Mouse (Mus musculus) ES-E14 (cell line): ENCODE results near the gene BC055324. TPM values are rescaled to one million over a fixed set of nuclear protein-coding genes. Genes with fewer than 3 reads are reported as not detected.
A peak's percentile ranks its signal among the peaks of the same experiment; 100 is the strongest.
"Not testable (repeated sequence)": the region's sequence is repeated elsewhere in the genome, so short reads cannot be mapped to it uniquely, and the experiment has no call there.

ENCODE experiments used
- DNase-seq: peaks from one replicate; pipeline ENCODE4 v3.0.0-alpha.2; 2013; ENCODE audit warnings: low read depth, low spot score
- H3K27ac ChIP-seq: 2 replicates; pipeline ENCODE4 v1.5.1; 2012; ENCODE audit warnings: low read depth, mild to moderate bottlenecking, low read length, moderate library complexity, mixed read lengths; ENCODE audit not compliant: poor library complexity, insufficient read depth, severe bottlenecking
- H3K36me3 ChIP-seq: 2 replicates; pipeline ENCODE4 v1.6.1; 2012; ENCODE audit warnings: mild to moderate bottlenecking, low read length, moderate library complexity, mixed read lengths; ENCODE audit not compliant: control insufficient read depth, poor library complexity, insufficient read depth, severe bottlenecking
- H3K4me1 ChIP-seq, 2 experiments: fragments of 150-350 bp in 1 of 2; sonication (generic) in 1 of 2; 2 replicates each; pipeline ENCODE4 v1.6.1; 2012; ENCODE audit warnings: low read length in 2 of 2, mild to moderate bottlenecking in 1 of 2, mixed read lengths in 1 of 2; ENCODE audit not compliant: control insufficient read depth in 2 of 2, insufficient read depth in 2 of 2, poor library complexity in 1 of 2
- H3K4me3 ChIP-seq, 2 experiments: fragments of 150-350 bp in 1 of 2; sonication (generic) in 1 of 2; 2 replicates each; pipeline ENCODE4 v1.5.1; 2012; ENCODE audit warnings: low read length in 2 of 2, low read depth in 1 of 2, mild to moderate bottlenecking in 1 of 2, mixed read lengths in 1 of 2; ENCODE audit not compliant: insufficient read depth in 1 of 2, poor library complexity in 1 of 2, severe bottlenecking in 1 of 2
- H3K9ac ChIP-seq: 2 replicates; pipeline ENCODE4 v1.6.1; 2012; ENCODE audit warnings: low read depth, mild to moderate bottlenecking, low read length, mixed read lengths; ENCODE audit not compliant: poor library complexity, insufficient read depth, severe bottlenecking
- H3K9me3 ChIP-seq: fragments of 150-350 bp; sonication (generic); 2 replicates; pipeline ENCODE4 v1.6.1; 2012; ENCODE audit warnings: low read depth, mild to moderate bottlenecking, low read length; ENCODE audit not compliant: control insufficient read depth, insufficient read depth
- CHD2 ChIP-seq: IDR thresholded peaks from 2 replicates; pipeline ENCODE4 v1.6.1; 2014; ENCODE audit warnings: mild to moderate bottlenecking, low read depth, low read length, inconsistent platforms
- HCFC1 ChIP-seq: IDR thresholded peaks from 2 replicates; pipeline ENCODE4 v1.6.1; 2012; ENCODE audit warnings: low read length, inconsistent platforms, borderline replicate concordance; ENCODE audit not compliant: insufficient read depth
- MAFK ChIP-seq: IDR thresholded peaks from 2 replicates; pipeline ENCODE4 v1.6.1; 2014; ENCODE audit warnings: mild to moderate bottlenecking, low read depth, low read length, inconsistent platforms; ENCODE audit not compliant: insufficient read depth
- ZC3H11A ChIP-seq: IDR thresholded peaks from 2 replicates; pipeline ENCODE4 v1.6.1; 2012; ENCODE audit warnings: low read depth, mild to moderate bottlenecking, inconsistent platforms, low read length, borderline replicate concordance
- ZNF384 ChIP-seq: IDR thresholded peaks from 2 replicates; pipeline ENCODE4 v1.6.1; 2012; ENCODE audit warnings: low read depth, low read length, inconsistent platforms
- in situ Hi-C, 2 experiments: fragments of 600-800 bp; cut with MboI; formaldehyde crosslinking; loops; one replicate each; pipeline ENCODE4 v1.15.1; 2025; ENCODE audit warnings: low sequenced_read_pairs in 2 of 2, inconsistent platforms in 1 of 2; ENCODE audit not compliant: unreplicated experiment in 2 of 2
- total RNA-seq: library from RNA; depleted of rRNA; stranded (reverse); fragments of 300-350 nt; gene quantifications from 2 replicates; pipeline ENCODE4 v1.2.3, GENCODE M21; 2012

BC055324 gene
- total RNA-seq, 1 experiment = 46.8 TPM

- Histone ChIP-seq H3K4me3 (no peak overlapping the region), H3K4me1 (peaks cover 0 to 3% of the 10 kb centered on the region in 2 experiments; a peak in 1 of 4 replicates), H3K36me3 (no peaks in the 10 kb centered on the region), H3K27ac (no peak overlapping the region), H3K9ac (no peak overlapping the region), H3K9me3 (no peaks in the 10 kb centered on the region)
- no peak for TF ChIP-seq HCFC1
- no peak for TF ChIP-seq ZNF384
- no peak for TF ChIP-seq CHD2
- TF ChIP-seq ZC3H11A = no peak
- no peak for TF ChIP-seq MAFK
- no peak for DNase-seq
- in situ Hi-C loops = no loop called here
Measured at GRCm38 (mm10) chr1:164025685-164026084, 31.1 kb upstream of the BC055324 start.

GRCm38 (mm10) chr1:164022106-164022505, 27.5 kb upstream of the BC055324 start:
- DNase-seq, H3K36me3 ChIP-seq, H3K4me3 ChIP-seq, H3K4me1 ChIP-seq, H3K9me3 ChIP-seq, in situ Hi-C loops, H3K9ac ChIP-seq, H3K27ac ChIP-seq: not testable (repeated sequence)

- H3K4me3 ChIP-seq = peak overlapping the region; percentile 18 to 27; a peak in 2 of 4 replicates
- in situ Hi-C loops, DNase-seq, H3K4me1 ChIP-seq, H3K9ac ChIP-seq, H3K36me3 ChIP-seq, H3K9me3 ChIP-seq: not testable (repeated sequence)
- H3K27ac ChIP-seq = peak overlapping the region; percentile 60; the same call in 1 of the 2 replicates
Measured at GRCm38 (mm10) chr1:164020746-164021145, 26.1 kb upstream of the BC055324 start.

GRCm38 (mm10) chr1:164019789-164020188, 25.2 kb upstream of the BC055324 start:
- H3K9me3 ChIP-seq = no peaks in the 10 kb centered on the region
- peak overlapping the region; percentile 40; the same call in 1 of the 2 replicates for H3K27ac ChIP-seq
- peaks cover 6 to 7% of the 10 kb centered on the region in 2 experiments; a peak in 2 of 4 replicates for H3K4me1 ChIP-seq
- peak overlapping the region in 1 of 2 experiments; percentile 12; a peak in 1 of 4 replicates for H3K4me3 ChIP-seq
- no peak for DNase-seq
- H3K36me3 ChIP-seq = no peaks in the 10 kb centered on the region
- in situ Hi-C loops = no loop called here
- TF ChIP-seq HCFC1 = no peak
- no peak for TF ChIP-seq MAFK
- no peak for TF ChIP-seq ZNF384
- TF ChIP-seq CHD2 = 0 out of 2 replicates have a peak, but pooled peaks have one; percentile 19
- H3K9ac ChIP-seq = no peak overlapping the region

- no peak for TF ChIP-seq CHD2
- no peak for TF ChIP-seq ZNF384
- TF ChIP-seq HCFC1 = no peak
- TF ChIP-seq ZC3H11A = no peak
- TF ChIP-seq MAFK = no peak
- no peak overlapping the region for H3K9ac ChIP-seq
- no peaks in the 10 kb centered on the region for H3K9me3 ChIP-seq
- H3K36me3 ChIP-seq = no peaks in the 10 kb centered on the region
- H3K4me3 ChIP-seq = 0 out of 4 replicates have a peak overlapping the region, but pooled peaks of 1 of the 2 experiments have one; percentile 7
- DNase-seq = no peak
- in situ Hi-C loops = no loop called here
- H3K4me1 ChIP-seq = peaks cover 6 to 10% of the 10 kb centered on the region in 2 experiments; a peak in 2 of 4 replicates
- H3K27ac ChIP-seq = no peak overlapping the region
Measured at GRCm38 (mm10) chr1:164018221-164018896, 23.8 kb upstream of the BC055324 start.
